Mouse (Mus musculus) mature B cell (primary cell): ENCODE data around the gene Akap6.
"Not testable (repeated sequence)": the region's sequence is repeated elsewhere in the genome, so short reads cannot be mapped to it uniquely, and the experiment has no call there.

Source experiments
- in situ Hi-C: fragments of 300-500 bp; cut with MboI; formaldehyde crosslinking; loops from 2 replicates; pipeline ENCODE4 v1.14.3; 2019

Gene Akap6

DNA sequence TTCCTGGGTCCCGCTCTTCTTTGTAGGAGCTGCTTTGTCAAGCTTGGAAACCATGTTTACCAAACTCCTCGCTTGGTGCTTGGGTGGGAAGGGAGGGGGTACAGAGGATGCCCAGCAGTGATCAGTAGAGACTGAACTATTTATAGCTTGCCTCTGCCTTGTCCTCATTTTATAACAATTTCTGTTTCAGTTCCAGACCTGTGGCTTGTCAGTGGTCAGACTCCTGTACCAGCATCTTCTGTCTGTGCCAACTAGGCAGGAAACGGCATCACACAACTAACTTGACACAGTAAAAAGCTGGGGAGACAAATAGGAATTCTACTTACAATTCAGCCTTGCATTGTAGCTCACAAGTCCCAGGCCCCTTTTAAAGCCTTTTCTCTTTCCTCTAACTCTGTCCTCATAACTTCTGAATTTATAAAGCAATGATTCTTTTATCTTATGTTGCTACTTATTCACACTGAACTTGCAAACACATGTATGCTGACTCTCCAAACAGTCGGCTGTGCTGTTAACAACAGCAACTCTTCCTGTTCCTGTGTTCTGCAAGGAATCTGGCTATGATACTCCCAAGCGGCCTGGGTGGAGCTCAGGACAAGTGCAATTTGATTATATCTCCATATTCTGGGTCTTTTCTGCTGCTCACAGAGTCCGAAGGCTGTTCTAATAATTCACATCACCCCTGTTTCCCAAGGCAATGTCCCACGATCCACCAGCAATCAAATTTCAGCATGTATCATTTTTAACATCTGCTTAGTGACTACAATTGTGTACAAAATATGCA is 12.9 kb downstream of the Akap6 start:
- in situ Hi-C loops, result no loop called here

DNA sequence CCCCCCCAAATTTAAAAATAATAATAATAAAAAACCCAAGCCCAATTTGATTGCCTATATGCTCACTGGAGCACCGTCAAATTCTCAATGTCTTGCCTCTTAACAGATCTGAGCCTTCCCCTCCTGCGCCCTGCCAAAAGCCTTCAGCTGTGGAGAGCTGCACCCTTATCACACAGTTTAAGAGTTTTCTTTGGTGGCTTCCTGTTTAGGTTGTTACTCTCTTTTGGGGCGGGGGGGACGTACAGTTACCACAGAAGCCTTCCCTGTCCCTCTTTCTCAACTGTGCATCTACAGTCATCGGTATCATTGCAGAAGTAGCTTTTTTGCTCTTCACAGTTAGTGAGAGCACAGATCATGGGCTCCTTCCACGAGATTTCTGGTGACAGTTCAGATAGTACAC is 19.2 kb downstream of the Akap6 start:
- in situ Hi-C loops, result no loop called here

DNA sequence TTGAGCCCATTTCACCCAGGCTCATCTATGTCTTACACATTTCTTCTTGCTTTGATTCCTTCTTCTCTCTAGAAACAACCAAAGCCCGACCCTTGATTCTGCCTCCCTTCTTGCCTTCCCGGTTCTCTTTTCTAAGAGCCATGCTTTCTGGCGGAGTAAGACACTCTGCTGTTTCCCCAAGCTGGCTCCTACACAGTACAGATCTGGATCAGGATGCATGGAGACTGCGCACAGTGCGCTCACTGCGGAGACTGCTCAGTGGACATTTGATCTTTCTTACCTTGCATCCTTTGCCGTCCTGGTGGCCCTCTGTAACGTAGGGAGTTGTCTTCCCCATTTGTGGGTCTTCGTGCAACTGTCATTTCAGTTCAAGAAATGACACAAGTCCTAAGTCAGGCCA is 20.0 kb downstream of the Akap6 start:
- in situ Hi-C loops, result no loop called here

DNA sequence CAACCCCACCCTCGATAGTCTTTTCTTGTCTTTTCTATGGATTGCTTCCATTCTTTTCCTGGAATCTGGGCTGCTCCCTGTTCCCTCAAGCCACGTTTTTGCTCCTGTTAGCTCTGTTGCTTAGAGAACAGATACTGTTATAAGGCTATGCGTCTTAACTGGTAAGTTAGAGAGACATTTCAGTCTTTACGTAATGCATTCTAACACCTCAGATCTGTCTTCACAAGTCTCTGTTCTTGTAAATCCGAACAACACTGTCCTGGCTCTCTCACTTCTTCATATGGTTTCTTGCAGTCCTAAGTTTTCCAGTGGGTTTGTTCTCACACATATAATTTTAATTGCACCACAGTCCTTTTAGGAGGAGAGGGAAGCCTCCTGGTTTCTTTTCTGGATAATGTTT is 20.5 kb downstream of the Akap6 start:
- in situ Hi-C loops, result no loop called here

DNA sequence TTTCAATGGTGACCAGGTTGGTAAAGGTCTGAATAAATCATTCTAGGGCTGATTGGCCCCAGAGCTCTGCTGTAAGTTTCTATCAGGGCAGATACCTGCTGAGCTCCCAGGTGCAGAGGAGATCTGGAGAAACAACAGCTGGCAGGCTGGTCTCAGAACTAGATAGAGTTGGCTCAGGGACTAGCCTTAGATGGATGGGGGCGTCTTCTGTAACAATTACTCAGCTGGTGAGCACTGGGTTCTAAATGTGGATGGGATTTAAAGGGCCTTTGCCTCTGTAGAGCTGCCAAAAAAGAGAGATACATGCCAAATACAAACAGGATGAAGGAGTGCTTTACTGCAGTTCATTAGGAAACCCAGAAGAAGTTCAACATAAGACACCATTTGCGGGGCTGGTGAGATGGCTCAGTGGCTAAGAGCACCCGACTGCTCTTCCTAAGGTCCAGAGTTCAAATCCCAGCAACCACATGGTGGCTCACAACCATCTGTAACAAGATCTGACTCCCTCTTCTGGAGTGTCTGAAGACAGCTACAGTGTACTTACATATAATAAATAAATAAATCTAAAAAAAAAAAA is 24.9 kb downstream of the Akap6 start:
- in situ Hi-C loops, result not testable (repeated sequence)

DNA sequence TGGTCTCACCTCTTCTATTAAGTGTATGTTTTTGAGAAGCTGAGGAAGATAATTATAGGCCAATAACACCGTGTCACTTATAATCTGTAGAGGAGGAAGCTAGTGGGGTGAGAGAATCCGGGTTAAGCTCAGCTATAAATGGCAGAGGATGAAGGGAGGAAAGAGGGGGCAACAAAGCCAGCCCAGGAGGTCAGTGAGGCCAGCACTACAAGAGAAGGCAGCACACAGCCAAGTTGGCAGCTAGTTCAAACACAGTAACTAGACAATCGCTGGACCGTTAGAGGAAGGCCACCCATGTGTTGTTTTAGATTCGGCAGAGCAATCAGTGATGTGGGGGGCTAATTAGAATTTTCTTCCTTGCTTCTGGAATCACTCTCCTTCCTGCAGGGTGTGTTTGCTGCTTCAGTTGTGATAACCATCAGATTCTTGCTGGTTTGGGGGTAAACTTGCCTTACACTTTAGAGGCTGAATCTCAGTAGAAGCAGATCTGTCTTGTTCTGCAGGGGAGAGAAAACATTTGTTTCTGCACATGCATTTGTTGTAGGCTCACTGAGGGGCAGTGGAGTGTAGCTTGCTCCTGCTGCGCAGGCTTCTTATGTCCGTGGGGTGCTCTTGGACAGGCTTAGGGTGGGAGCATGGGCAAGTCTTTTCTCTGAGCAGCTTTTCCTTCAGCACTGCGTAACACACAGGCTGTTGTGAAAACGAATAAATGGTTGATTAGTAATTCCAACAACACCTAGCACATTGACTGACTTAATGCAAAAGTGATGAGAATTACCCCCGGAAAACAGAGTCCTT is 27.4 kb downstream of the Akap6 start:
- in situ Hi-C loops, result no loop called here

DNA sequence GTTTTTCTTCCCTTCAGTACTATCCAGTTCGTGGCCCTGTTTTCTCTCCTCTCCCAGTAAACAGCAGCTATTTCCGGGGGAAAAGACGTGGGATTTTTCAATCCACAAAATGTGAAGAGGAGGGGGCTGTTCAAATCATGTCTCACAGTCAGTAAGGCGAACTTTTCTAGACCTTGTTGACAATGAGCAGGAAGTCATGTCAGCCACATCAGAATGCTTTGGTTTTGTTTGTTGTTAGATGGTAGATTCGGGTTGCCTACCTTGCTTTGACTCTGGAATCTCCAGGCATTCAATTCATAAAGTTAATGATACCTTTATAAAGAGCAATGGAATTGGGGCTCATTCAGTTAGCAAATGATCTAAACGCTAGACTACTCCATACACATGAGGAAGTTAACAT is 30.2 kb downstream of the Akap6 start:
- in situ Hi-C loops, result no loop called here

DNA sequence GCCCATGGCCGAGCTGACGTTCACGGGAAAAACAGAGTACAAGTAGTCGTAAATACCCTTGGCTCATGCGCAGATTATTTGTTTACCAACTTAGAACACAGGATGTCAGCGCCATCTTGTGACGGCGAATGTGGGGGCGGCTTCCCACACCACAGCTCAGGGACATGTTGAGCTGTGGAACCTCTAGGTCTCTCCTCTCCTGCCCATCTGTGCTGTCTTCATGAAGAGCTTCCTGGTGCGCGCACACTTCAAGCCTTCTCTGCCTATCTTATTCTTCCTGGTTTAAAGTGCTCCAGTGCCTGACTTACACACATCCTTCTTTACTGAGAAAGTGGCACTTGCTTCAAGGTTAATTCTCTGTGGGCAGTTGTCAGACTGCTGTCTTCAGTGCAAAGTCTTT is 36.0 kb downstream of the Akap6 start:
- in situ Hi-C loops, result not testable (repeated sequence)

DNA sequence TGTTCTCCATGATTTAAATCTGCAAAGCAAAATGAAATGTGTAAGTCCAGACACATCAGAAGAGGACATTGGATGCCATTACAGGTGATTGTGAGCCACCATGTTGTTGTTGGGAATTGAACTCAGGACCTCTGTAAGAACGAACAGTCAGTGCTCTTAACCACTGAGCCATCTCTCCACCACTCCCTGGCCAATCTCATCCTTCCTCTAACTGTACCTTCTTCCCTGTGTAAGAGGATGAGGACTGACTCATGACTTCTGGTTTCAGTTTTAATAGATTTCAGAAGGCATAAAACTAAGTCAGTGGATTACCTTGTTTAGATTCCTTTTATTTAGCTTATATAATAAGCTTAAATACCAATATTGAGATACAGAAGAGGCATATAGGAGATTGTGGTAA is 38.0 kb downstream of the Akap6 start:
- in situ Hi-C loops, result no loop called here

DNA sequence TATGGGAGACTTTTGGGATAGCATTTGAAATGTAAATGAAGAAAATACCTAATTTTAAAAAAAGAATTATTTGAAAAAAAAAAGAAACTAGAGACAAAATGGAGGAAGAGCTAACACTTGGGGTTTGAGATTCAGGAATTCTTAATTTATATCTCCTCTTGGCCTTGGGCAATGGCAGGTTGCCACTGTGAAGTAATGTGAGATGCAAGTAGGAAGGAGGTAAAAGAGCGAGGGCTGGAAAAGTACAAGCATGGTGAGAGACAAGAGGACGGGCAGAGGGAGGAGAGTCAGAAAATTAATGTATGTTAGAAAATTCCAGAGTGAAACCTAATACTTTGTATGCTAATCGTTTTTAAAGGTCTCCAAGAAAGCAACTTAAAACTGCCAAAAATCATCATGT is 40.1 kb downstream of the Akap6 start:
- in situ Hi-C loops, result no loop called here

DNA sequence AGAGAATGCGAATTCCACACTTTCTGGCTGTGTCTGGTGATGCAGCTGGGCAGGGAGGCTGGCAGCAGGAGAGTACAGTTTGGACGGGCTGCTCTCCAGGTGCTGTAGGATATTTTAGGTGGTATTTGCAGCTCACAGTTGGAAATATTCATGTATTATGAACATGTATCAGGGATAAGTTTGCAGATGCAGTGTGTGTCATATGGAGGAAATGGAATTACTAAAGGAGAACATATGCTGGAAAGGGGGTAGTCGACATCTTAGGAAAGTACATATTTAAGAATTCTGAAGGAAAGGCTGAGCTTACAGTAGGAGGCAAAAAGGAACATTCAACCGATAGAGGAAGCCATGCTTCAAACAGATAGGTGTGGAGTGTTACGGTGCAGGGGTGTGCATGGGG is 42.6 kb downstream of the Akap6 start:
- in situ Hi-C loops, result no loop called here

DNA sequence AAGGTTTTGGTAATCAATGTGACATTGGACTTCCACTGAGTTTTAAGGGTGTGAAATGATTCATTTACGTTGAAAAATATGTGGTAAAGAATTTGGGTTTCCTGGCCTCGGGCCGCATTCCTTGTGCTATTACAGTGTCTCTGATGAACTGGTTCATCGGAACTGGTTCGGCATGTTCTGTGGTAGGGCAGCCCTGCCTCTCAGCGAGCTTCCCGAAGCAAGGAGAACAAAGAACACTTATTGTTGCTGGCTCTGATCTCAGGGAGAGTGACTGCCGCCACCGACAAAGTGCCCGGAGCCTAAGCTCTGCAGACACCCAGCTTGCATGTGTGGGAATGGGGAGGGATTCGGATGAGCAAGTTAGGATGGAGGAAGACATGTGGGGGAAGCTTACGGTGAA is 50.8 kb downstream of the Akap6 start:
- in situ Hi-C loops, result no loop called here

DNA sequence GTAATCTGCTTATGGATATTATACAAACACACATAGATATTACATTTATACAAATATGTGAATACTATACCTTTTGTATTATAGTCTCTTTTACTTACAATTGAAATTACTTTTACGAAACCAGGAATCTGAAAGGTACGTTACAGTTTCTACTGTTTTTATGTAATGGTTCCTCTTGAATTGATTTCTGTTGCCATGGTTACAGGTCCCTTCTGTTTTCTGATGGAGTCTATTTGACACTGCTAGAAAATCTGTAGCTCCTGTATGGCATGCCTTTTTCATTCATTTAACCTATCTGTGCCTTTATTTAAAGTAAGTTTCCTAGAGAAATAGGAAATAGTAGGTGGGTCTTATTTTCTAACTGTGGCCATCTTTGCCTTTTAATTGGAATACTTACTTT is 56.5 kb downstream of the Akap6 start:
- in situ Hi-C loops, result no loop called here

DNA sequence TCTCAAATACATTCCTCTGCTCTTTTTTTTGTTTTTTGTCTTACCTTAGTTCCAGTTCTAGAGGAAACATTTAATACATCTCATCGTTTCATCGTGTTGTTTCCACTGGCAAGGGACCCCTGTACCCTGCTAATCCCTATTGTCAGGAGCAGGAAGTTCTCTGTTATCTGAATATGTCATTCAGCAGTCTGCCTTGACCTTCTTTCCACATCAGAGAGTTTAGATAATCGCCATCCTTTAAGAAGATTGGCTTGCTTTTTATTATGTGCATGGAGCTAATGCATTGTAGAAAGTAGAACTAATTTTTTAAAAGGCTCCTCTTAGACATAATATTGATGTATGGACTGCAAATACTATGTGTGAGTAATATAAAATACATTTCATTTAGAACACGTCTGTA is 58.7 kb downstream of the Akap6 start:
- in situ Hi-C loops, result no loop called here

DNA sequence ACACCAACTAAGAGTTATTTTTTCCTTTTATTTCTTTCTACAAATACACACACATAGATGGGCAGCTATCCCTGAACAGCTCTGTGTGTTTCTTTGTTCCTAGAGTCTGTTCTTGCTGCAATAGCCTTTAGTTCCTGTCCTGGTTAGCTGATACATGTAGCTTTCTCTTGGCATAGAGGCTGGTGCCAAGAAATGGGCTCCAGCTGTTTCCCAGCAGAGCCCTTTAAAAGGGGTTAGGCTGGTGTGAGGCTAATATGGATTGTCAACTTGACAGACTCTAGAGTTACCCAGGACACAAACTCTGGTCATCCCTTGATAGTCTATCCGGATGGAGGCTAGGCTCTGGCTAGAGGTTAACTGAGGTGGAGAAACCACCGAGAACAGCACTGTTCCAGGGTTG is 64.9 kb downstream of the Akap6 start:
- in situ Hi-C loops, result no loop called here

DNA sequence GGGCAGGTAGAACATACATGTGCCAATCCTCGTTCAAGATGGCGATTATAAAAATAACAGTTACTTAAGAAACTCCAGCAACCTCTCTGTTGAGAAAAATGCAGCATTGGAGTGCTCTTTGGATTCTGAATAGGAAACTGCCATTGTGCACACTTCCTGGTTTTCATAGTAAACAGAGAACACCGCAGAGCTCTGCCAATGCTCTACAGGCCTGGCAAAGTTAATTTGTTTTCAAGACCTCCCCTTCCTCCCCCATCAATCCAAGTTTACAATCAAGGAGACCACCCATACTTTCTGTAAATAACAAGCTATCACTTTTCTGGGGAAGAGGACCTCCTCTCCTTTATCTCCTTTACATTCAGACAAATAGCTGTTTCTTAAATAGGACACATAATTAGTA is 65.6 kb downstream of the Akap6 start:
- in situ Hi-C loops, result no loop called here

DNA sequence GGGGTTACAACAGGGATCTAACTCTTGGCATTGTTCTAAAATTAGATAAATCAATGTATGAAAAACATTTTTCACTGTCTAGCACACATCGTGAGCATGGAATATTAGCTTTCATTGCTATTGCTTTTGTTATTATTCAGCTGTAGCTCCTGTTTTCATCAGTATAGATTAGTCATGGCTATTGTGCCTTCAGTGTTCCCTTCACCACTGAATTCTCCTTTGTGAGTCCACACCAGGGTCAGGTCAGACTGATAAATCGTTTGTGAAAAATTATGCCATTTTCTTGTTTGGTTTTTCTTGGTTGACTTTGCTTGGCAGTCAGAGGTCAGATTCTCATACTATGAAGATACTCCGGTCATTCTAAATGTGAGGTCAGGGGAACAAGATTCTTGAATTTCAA is 70.4 kb downstream of the Akap6 start:
- in situ Hi-C loops, result no loop called here

DNA sequence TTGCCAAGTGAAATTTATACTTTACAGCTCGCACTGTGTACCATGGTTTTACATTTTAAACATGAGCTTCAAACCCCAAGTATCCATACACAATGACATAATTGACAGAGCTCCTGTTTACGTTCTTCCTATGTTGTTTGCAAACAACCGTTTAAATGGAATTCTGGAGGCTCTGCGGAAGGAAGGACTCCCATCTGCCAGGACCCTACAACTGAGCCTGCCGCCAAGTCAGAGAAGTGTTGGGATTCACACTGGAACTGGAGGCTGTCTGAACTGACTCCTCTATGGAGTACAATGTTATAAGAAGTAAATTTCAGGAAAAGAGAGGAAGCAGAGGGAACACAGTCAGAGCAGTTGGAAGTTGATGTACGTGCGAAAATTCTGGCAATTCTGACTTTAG is 72.7 kb downstream of the Akap6 start:
- in situ Hi-C loops, result no loop called here

DNA sequence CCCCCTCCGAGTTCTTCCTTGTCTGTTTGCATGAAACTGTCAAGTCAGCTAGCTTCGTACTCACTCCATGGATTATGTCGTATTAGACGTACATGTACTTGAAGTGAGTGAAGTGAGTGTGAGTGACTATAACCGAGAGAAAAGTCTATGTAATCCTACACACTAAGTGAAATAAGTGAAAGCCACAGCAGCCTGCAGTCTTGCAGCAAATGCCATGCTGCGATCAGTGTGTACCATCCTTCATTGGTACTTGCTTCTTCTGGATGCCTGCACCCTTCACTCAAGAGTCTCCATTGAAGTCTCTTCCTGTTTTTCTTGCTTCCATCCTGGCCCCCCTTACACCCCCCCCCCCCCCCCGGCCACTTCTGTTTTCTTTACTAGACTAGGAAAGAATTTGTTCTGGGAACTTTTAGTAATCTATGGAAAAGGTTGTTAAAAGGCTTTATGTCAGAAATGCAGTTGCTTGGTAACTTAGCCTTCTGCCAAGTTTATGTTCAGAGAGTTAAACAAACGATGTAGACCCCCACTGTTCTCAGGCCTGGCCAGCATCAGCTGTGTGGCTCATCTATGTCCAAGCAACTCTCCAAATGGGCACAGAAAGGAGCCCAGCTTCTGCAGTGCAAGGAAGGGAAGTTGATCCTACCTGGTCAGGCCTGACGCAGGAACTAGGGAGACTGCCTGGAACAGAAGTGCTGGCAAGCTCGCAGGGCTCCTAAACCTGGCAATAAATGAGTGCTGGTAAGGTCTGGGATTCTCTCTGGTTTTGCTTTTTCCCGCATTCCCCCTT is 73.5 kb downstream of the Akap6 start:
- in situ Hi-C loops, result no loop called here

DNA sequence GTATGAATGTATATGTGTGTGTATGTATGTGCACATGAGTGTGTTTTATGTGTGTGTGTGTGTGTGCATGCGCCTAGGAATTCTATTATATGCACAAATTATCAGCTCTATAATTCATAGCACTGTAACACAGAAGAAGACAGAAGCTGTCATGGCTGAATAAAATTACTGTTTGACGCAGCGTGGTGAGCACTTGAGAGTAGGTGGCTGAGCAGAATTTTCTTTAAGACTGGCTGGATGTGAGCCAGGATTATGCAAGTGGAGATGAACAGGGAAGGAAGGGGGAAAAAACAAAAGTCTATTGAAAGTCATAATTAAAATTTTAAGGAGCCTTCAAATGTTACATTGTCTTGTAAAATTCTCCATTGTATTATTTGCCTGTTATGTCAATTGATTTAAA is 74.7 kb downstream of the Akap6 start:
- in situ Hi-C loops, result no loop called here

DNA sequence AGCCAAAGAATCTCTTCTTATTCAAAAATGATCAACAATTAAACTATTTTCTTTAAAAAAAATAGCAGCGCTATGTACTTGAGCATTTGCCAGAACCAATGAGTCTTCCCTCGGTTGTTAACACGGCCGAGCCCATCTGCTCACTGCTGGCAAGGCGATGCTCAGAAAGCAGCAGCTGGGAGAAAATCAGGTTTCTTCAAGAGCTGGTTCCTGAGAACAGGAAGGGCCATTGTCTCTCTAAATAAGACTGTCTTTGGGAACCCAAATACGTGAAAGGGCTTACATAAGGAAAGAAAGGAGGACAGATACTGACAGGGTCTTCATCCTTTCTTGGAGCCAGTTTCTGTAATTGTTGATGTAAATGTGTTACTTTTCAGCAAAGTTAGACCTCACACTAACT is 75.2 kb downstream of the Akap6 start:
- in situ Hi-C loops, result no loop called here

DNA sequence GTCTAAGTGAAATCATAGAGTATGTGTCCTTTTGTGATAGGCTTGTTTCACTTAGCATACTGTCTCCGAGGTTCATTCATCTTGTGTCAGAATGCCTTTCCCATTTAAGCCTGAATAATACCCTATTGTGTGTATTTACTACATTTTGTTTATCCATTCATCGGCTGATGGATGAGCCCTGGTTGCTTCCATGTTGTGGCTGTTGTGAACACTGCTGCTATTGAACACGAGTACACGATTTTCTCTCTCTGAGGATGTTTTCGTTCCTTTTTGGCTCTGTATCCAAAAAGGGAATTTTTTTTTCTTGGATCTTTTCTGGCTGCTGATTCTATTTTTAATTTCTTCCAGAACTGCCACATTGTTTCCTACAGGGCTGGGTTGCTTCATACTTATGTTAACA is 81.0 kb downstream of the Akap6 start:
- in situ Hi-C loops, result no loop called here
